Mouse (Mus musculus): ENCODE data around the gene Pdap1.

DNA sequence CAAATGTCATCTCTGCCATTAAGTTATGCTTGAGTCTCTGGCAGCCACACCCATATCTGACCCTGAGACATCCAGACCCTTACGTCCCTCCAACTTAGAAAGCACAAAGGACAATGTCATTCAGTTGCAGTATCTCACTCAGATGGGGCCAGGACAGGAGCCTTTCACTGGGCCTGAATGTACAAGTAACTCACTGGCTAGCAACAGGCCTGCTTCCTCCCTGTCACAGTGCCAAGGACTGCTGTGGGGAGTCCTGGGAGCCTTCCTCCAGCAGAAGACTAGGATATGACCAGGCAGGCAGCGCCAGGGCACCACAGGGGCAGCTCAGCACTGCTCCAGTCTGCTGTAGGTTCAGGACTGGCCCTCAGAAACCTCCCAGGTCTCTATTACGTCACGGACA is 10.9 kb downstream of the Pdap1 start:
- no peak for TF ChIP-seq CTCF (IDR thresholded peaks at IDR 0.05; ENCODE audit: control insufficient read depth, insufficient read depth, insufficient read length)
- TF ChIP-seq FOSL1 (IDR thresholded peaks at IDR 0.05; ENCODE audit: insufficient read depth, low read length, poor library complexity, severe bottlenecking), result no peak
